Mouse (Mus musculus) embryonic facial prominence, embryonic 11.5 days (tissue): Measurements from ENCODE around the gene Cfap299. TPM values are rescaled to one million over a fixed set of nuclear protein-coding genes. Genes with fewer than 3 reads are reported as not detected.
A peak's percentile ranks its signal among the peaks of the same experiment; 100 is the strongest.

ENCODE experiments used
- ATAC-seq: fragments of 200-750 bp; cut with Nextera tagmentation; replicated peaks from 2 replicates; pipeline ENCODE4 v1.8.0; 2017; ENCODE audit warnings: low read depth; ENCODE audit not compliant: insufficient number of reproducible peaks, low FRiP score, low TSS enrichment
- DNase-seq: peaks from one replicate; pipeline ENCODE4 v3.0.0-alpha.2; 2015; ENCODE audit warnings: low spot score
- H3K27ac ChIP-seq: fragments of 300-500 bp; sonication (generic); replicated peaks from 2 replicates; pipeline ENCODE4 v1.5.1; 2014; ENCODE audit warnings: mild to moderate bottlenecking, low read depth, low read length, control low read depth
- H3K27me3 ChIP-seq: fragments of 300-500 bp; sonication (generic); 2 replicates; pipeline ENCODE4 v1.6.1; 2014; ENCODE audit warnings: mild to moderate bottlenecking, low read length, moderate library complexity, mixed read lengths; ENCODE audit not compliant: control insufficient read depth, insufficient read depth
- H3K36me3 ChIP-seq: fragments of 300-500 bp; sonication (generic); replicated peaks from 2 replicates; pipeline ENCODE4 v1.6.1; 2014; ENCODE audit warnings: low read depth, mild to moderate bottlenecking, low read length, moderate library complexity, mixed read lengths; ENCODE audit not compliant: control insufficient read depth, insufficient read depth
- H3K4me1 ChIP-seq: fragments of 300-500 bp; sonication (generic); 2 replicates; pipeline ENCODE4 v1.6.1; 2014; ENCODE audit warnings: low read length, mixed read lengths; ENCODE audit not compliant: control insufficient read depth, insufficient read depth
- H3K4me2 ChIP-seq: fragments of 300-500 bp; sonication (generic); 2 replicates; pipeline ENCODE4 v1.6.1; 2014; ENCODE audit warnings: low read depth, mild to moderate bottlenecking, control low read depth, low read length, moderate library complexity
- H3K4me3 ChIP-seq: fragments of 300-500 bp; sonication (generic); 2 replicates; pipeline ENCODE4 v1.5.1; 2014; ENCODE audit warnings: low read depth, low read length, control low read depth
- H3K9ac ChIP-seq: fragments of 300-500 bp; sonication (generic); replicated peaks from 2 replicates; pipeline ENCODE4 v1.6.1; 2014; ENCODE audit warnings: mild to moderate bottlenecking, control low read depth, low read length
- H3K9me3 ChIP-seq: fragments of 300-500 bp; sonication (generic); replicated peaks from 2 replicates; pipeline ENCODE4 v1.6.1; 2016; ENCODE audit warnings: mild to moderate bottlenecking, low read length, inconsistent platforms, mixed read lengths; ENCODE audit not compliant: control insufficient read depth
- WGBS: fragments of 180-500 bp; shearing (Covaris S2); extraction: QIAGEN DNeasy Blood & Tissue Kit; methylation state at CpG from one replicate; pipeline ENCODE4 v1.1.7; 2014; 5-methylcytosine and 5-hydroxymethylcytosine counted together
- polyA plus RNA-seq: library from polyadenylated mRNA; unstranded; fragments of >200 nt; fragmentation: Nextera tagmentation; extraction: Ambion mirVana; gene quantifications from 2 replicates; pipeline ENCODE4 v1.2.1, GENCODE M21; 2014

Cfap299 gene
- polyA plus RNA-seq, 1 experiment from 2014 or later: 1.5 TPM

GRCm38 (mm10) chr5:98782066-98782465 is 453.0 kb downstream of the Cfap299 start:
- no peak for DNase-seq

GRCm38 (mm10) chr5:98787735-98788134 is 458.6 kb downstream of the Cfap299 start:
- no peak overlapping the region for H3K4me3 ChIP-seq

More at GRCm38 (mm10) chr5:98782066-98782465, 453.0 kb downstream of the Cfap299 start:
- Histone ChIP-seq H3K9me3 (no peaks in the 10 kb centered on the region), H3K4me3 (no peak overlapping the region), H3K4me2 (no peak overlapping the region), H3K27me3 (no peaks in the 10 kb centered on the region), H3K9ac (no peak overlapping the region), H3K36me3 (no peaks in the 10 kb centered on the region), H3K27ac (no peak overlapping the region), H3K4me1 (no peaks in the 10 kb centered on the region)
- no peak for ATAC-seq
- 95% methylated on average over 7 of the region's 7 CpGs for WGBS

GRCm38 (mm10) chr5:98788568-98788967 is 459.5 kb downstream of the Cfap299 start:
- DNase-seq: no peak
- WGBS: 87% methylated on average over 7 of the region's 7 CpGs

More at GRCm38 (mm10) chr5:98787735-98788134, 458.6 kb downstream of the Cfap299 start:
- no peaks in the 10 kb centered on the region for H3K27me3 ChIP-seq
- ATAC-seq (no peak), DNase-seq (peak; percentile 53)
- H3K9me3 ChIP-seq: no peaks in the 10 kb centered on the region
- no peaks in the 10 kb centered on the region for H3K36me3 ChIP-seq
- no peak overlapping the region for H3K4me2 ChIP-seq
- H3K4me1 ChIP-seq: no peaks in the 10 kb centered on the region
- no peak overlapping the region for H3K27ac ChIP-seq
- H3K9ac ChIP-seq: no peak overlapping the region
- WGBS: 25% methylated on average over 4 of the region's 4 CpGs

GRCm38 (mm10) chr5:98790894-98791607 is 461.9 kb downstream of the Cfap299 start:
- no peak overlapping the region for H3K27ac ChIP-seq
- no peaks in the 10 kb centered on the region for H3K36me3 ChIP-seq
- H3K4me2 ChIP-seq: no peak overlapping the region
- 60% methylated on average over 7 of the region's 7 CpGs for WGBS
- no peaks in the 10 kb centered on the region for H3K9me3 ChIP-seq
- DNase-seq (peak; percentile 8), ATAC-seq (no peak)
- H3K4me1 ChIP-seq: no peaks in the 10 kb centered on the region
- no peak overlapping the region for H3K9ac ChIP-seq
- H3K4me3 ChIP-seq: no peak overlapping the region
- no peaks in the 10 kb centered on the region for H3K27me3 ChIP-seq

More at GRCm38 (mm10) chr5:98788568-98788967, 459.5 kb downstream of the Cfap299 start:
- no peak overlapping the region for H3K4me3 ChIP-seq
- no peaks in the 10 kb centered on the region for H3K27me3 ChIP-seq
- H3K27ac ChIP-seq: no peak overlapping the region
- H3K4me1 ChIP-seq: no peaks in the 10 kb centered on the region
- H3K9ac ChIP-seq: no peak overlapping the region
- no peaks in the 10 kb centered on the region for H3K36me3 ChIP-seq
- no peaks in the 10 kb centered on the region for H3K9me3 ChIP-seq
- ATAC-seq: no peak
- no peak overlapping the region for H3K4me2 ChIP-seq

- 71% methylated on average over 5 of the region's 5 CpGs for WGBS
- no peak overlapping the region for H3K4me2 ChIP-seq
- DNase-seq: no peak
Observed at GRCm38 (mm10) chr5:98801495-98801894, 472.4 kb downstream of the Cfap299 start.

GRCm38 (mm10) chr5:98804761-98805160 is 475.7 kb downstream of the Cfap299 start:
- Histone ChIP-seq H3K9ac (no peak overlapping the region), H3K4me2 (no peak overlapping the region), H3K9me3 (no peaks in the 10 kb centered on the region), H3K27ac (no peak overlapping the region), H3K27me3 (no peaks in the 10 kb centered on the region), H3K4me1 (no peaks in the 10 kb centered on the region), H3K4me3 (no peak overlapping the region), H3K36me3 (no peaks in the 10 kb centered on the region)
- WGBS: 86% methylated on average over 6 of the region's 6 CpGs
- ATAC-seq (no peak), DNase-seq (no peak)

More at GRCm38 (mm10) chr5:98801495-98801894, 472.4 kb downstream of the Cfap299 start:
- H3K4me3 ChIP-seq: no peak overlapping the region
- ATAC-seq: no peak
- no peaks in the 10 kb centered on the region for H3K27me3 ChIP-seq
- no peak overlapping the region for H3K9ac ChIP-seq
- no peaks in the 10 kb centered on the region for H3K4me1 ChIP-seq
- H3K36me3 ChIP-seq: no peaks in the 10 kb centered on the region
- H3K27ac ChIP-seq: no peak overlapping the region
- H3K9me3 ChIP-seq: no peaks in the 10 kb centered on the region

- no peaks in the 10 kb centered on the region for H3K36me3 ChIP-seq
- H3K4me1 ChIP-seq: no peaks in the 10 kb centered on the region
- WGBS: 92% methylated on average over 4 of the region's 4 CpGs
- no peak overlapping the region for H3K27ac ChIP-seq
- no peaks in the 10 kb centered on the region for H3K9me3 ChIP-seq
- no peaks in the 10 kb centered on the region for H3K27me3 ChIP-seq
- ATAC-seq (no peak), DNase-seq (no peak)
- no peak overlapping the region for H3K9ac ChIP-seq
- H3K4me3 ChIP-seq: no peak overlapping the region
- H3K4me2 ChIP-seq: no peak overlapping the region
Observed at GRCm38 (mm10) chr5:98806492-98806891, 477.4 kb downstream of the Cfap299 start.

GRCm38 (mm10) chr5:98807022-98807421 is 477.9 kb downstream of the Cfap299 start:
- Histone ChIP-seq H3K27me3 (no peaks in the 10 kb centered on the region), H3K36me3 (no peaks in the 10 kb centered on the region), H3K27ac (no peak overlapping the region), H3K4me3 (no peak overlapping the region), H3K4me1 (no peaks in the 10 kb centered on the region), H3K9me3 (no peaks in the 10 kb centered on the region), H3K9ac (no peak overlapping the region), H3K4me2 (no peak overlapping the region)
- DNase-seq (no peak), ATAC-seq (no peak)
- WGBS: 88% methylated on average over 7 of the region's 7 CpGs
